9 mouse cellular contexts compared by ENCODE assay signal in genomic region chr3:100682841-100683240, GRCm38 (mm10). TPM values are rescaled to one million over a fixed set of nuclear protein-coding genes. Genes with fewer than 3 reads are reported as not detected.
DNase-seq lines count a peak whose midpoint lies in the region; ATAC-seq and TF ChIP-seq lines count a peak whose summit lies in the region.
"Had no signal": no experiment of that assay in that cellular context is flagged by ENCODE, and none has a peak within 500 bp of the region (broad histone marks: within the 10 kb centered on the region; RNA-seq: fewer than 3 reads in every experiment).

No protein-coding gene starts in this region.

- 22% methylated on average over 3 of the region's 3 CpGs for WGBS in kidney, embryonic 14.5 days
- WGBS in hindbrain, embryonic 11.5 days = 21% methylated on average over 3 of the region's 3 CpGs
- 16% methylated on average over 3 of the region's 3 CpGs for WGBS in midbrain, embryonic 13.5 days

- ATAC-seq in kidney, embryonic 14.5 days (ENCODE audit: low FRiP score, low TSS enrichment) = no peak
- ATAC-seq in hindbrain, embryonic 11.5 days (ENCODE audit: low FRiP score) = no peak
- ATAC-seq in midbrain, embryonic 13.5 days = no peak
- ATAC-seq: Patski had no signal

- no peak for TF ChIP-seq CTCF in bone marrow macrophage, adult 2 months (IDR thresholded peaks at IDR 0.05; ENCODE audit: low read depth, low read length)

- peak overlapping the region; percentile 48; the same call in 1 of the 2 replicates for H3K9ac ChIP-seq in kidney, embryonic 14.5 days (ENCODE audit: low read depth, low read length)
- no peak overlapping the region for H3K9ac ChIP-seq in hindbrain, embryonic 11.5 days (ENCODE audit: low read depth, low read length)
- peak overlapping the region; percentile 49 for H3K9ac ChIP-seq in midbrain, embryonic 13.5 days (replicated peaks)

- no peaks in the 10 kb centered on the region for H3K9me3 ChIP-seq in kidney, embryonic 14.5 days (ENCODE audit: control insufficient read depth, low read length)
- no peaks in the 10 kb centered on the region for H3K9me3 ChIP-seq in hindbrain, embryonic 11.5 days (ENCODE audit: control insufficient read depth, low read length)
- H3K9me3 ChIP-seq in midbrain, embryonic 13.5 days = no peaks in the 10 kb centered on the region

- H3K36me3 ChIP-seq in kidney, embryonic 14.5 days (ENCODE audit: control insufficient read depth, insufficient read depth, low read length) = no peaks in the 10 kb centered on the region
- no peaks in the 10 kb centered on the region for H3K36me3 ChIP-seq in hindbrain, embryonic 11.5 days (ENCODE audit: control insufficient read depth, insufficient read depth, low read length)
- no peaks in the 10 kb centered on the region for H3K36me3 ChIP-seq in midbrain, embryonic 13.5 days

- H3K27ac ChIP-seq in kidney, embryonic 14.5 days (ENCODE audit: low read depth, low read length) = no peak overlapping the region
- H3K27ac ChIP-seq in bone marrow macrophage, adult 2 months (ENCODE audit: insufficient read depth, low read depth, low read length) = no peak overlapping the region
- H3K27ac ChIP-seq in hindbrain, embryonic 11.5 days (ENCODE audit: low read depth, low read length) = no peak overlapping the region
- no peak overlapping the region for H3K27ac ChIP-seq in midbrain, embryonic 13.5 days

- peaks cover 16% of the 10 kb centered on the region for H3K4me1 ChIP-seq in kidney, embryonic 14.5 days (ENCODE audit: control insufficient read depth, insufficient read depth, low read length)
- peaks cover 10% of the 10 kb centered on the region for H3K4me1 ChIP-seq in bone marrow macrophage, adult 2 months (ENCODE audit: control insufficient read depth, insufficient read depth, low read length)
- peaks cover 6% of the 10 kb centered on the region for H3K4me1 ChIP-seq in hindbrain, embryonic 11.5 days (replicated peaks; ENCODE audit: control insufficient read depth, insufficient read depth, low read length)
- H3K4me1 ChIP-seq in midbrain, embryonic 13.5 days (replicated peaks) = peaks cover 31% of the 10 kb centered on the region

- DNase-seq in kidney, postnatal 36 days = no peak
- peak; percentile 17 for DNase-seq in hindbrain, embryonic 11.5 days (ENCODE audit: low spot score)
- DNase-seq in gastrocnemius, postnatal 4 days (ENCODE audit: low spot score in 2 of 2) = no peak
- DNase-seq in adrenal gland, postnatal 36 days = no peak
- no peak for DNase-seq in left cerebral cortex, adult 8-10 months (ENCODE audit: low spot score in 2 of 2)

- H3K4me2 ChIP-seq in kidney, embryonic 14.5 days (replicated peaks; ENCODE audit: low read depth, low read length) = peak overlapping the region; percentile 86
- H3K4me2 ChIP-seq in hindbrain, embryonic 11.5 days (replicated peaks; ENCODE audit: low read depth, low read length) = peak overlapping the region; percentile 50
- H3K4me2 ChIP-seq in midbrain, embryonic 13.5 days (replicated peaks) = peak overlapping the region; percentile 68

- no peaks in the 10 kb centered on the region for H3K27me3 ChIP-seq in kidney, embryonic 14.5 days (ENCODE audit: control insufficient read depth, insufficient read depth, low read length)
- H3K27me3 ChIP-seq in hindbrain, embryonic 11.5 days (ENCODE audit: control insufficient read depth, insufficient read depth, low read length) = no peaks in the 10 kb centered on the region
- H3K27me3 ChIP-seq in midbrain, embryonic 13.5 days = no peaks in the 10 kb centered on the region
- H3K27me3 ChIP-seq: Patski had no signal

- no peak for TF ChIP-seq POLR2A in bone marrow macrophage, adult 2 months (IDR thresholded peaks at IDR 0.05; ENCODE audit: borderline replicate concordance, low read depth, low read length)

- peak overlapping the region; percentile 40 for H3K4me3 ChIP-seq in kidney, embryonic 14.5 days (ENCODE audit: low read length)
- H3K4me3 ChIP-seq in bone marrow macrophage, adult 2 months (ENCODE audit: insufficient read depth, low read length) = peak overlapping the region; percentile 47
- peak overlapping the region; percentile 23 for H3K4me3 ChIP-seq in hindbrain, embryonic 11.5 days (ENCODE audit: low read depth, low read length)
- H3K4me3 ChIP-seq in midbrain, embryonic 13.5 days (replicated peaks) = peak overlapping the region; percentile 40

RNA-seq across cellular contexts. Expression of gene Man1a2, which starts 2.5 kb away (rescaled TPM):
- 69.9 and 102 TPM in 2 replicates for polyA plus RNA-seq in kidney, embryonic 14.5 days (2014; fragmentation: Nextera tagmentation; extraction: Ambion mirVana)
- polyA plus RNA-seq in bone marrow macrophage, adult 2 months (2012; ENCODE audit: insufficient read depth, insufficient read length, missing spikeins) = 29.2 and 31.7 TPM in 2 replicates
- 48.4 and 68.5 TPM in 2 replicates for polyA plus RNA-seq in hindbrain, embryonic 11.5 days (2014; fragmentation: Nextera tagmentation; extraction: Ambion mirVana)
- polyA plus RNA-seq in midbrain, embryonic 13.5 days (2015; fragmentation: Nextera tagmentation; extraction: Ambion mirVana) = 32.1 and 46.9 TPM in 2 replicates
- 10 to 100 TPM; 70.8 to 75.2 TPM for total RNA-seq in gastrocnemius, postnatal 4 days (2021)
- total RNA-seq in adrenal gland, postnatal 36 days (2021) = 100 to 1,000 TPM in 1 of 2 experiments, 10 to 100 TPM in 1; 94.9 to 126 TPM
- total RNA-seq in left cerebral cortex, adult 8-10 months (2022) = 100 to 1,000 TPM; 128 to 161 (median 154) TPM
